Mouse (Mus musculus) lung, adult 2 months (tissue): ENCODE results near the gene Lgr5.

ENCODE experiments used
- CTCF ChIP-seq: fragments of 200-500 bp; IDR thresholded peaks from 2 replicates; pipeline ENCODE4 v1.5.1; 2011; ENCODE audit warnings: mild to moderate bottlenecking, low read length, control low read depth; ENCODE audit not compliant: insufficient read depth
- POLR2A ChIP-seq: fragments of 200-500 bp; IDR thresholded peaks from 2 replicates; pipeline ENCODE4 v1.6.1; 2011; ENCODE audit warnings: low read depth, mild to moderate bottlenecking, control low read depth, low read length, borderline replicate concordance; ENCODE audit errors: extremely low read depth

DNA sequence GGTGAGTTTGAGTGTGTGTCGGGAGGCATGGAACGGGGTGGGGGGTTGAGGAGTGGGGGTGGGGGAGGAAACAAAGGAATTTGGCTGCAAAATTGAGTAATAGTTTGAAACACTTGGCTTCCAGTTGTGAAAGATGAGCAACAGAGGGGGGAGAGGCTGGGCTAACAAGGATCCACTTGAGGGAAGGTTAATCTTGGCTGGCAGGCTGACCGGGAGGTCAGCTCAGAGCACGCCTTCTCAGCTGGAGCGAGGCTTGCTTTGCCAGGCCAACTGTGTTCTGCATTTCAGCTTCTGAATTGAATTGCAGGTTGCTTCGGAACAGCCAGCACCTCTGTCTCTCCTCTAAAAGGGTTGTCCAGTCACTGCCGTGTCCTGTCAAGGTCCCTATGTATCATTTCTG lies 8.1 kb downstream of the Lgr5 start:
- TF ChIP-seq CTCF: no peak
- TF ChIP-seq POLR2A: no peak
